Mouse (Mus musculus) spleen, adult 12 weeks (tissue): ENCODE data around the gene Pum1.
"Not testable (repeated sequence)": the region's sequence is repeated elsewhere in the genome, so short reads cannot be mapped to it uniquely, and the experiment has no call there.

Source experiments
- DNase-seq: peaks from one replicate; pipeline ENCODE4 v3.0.0; 2022; ENCODE audit warnings: low spot score

The Pum1 gene

DNA sequence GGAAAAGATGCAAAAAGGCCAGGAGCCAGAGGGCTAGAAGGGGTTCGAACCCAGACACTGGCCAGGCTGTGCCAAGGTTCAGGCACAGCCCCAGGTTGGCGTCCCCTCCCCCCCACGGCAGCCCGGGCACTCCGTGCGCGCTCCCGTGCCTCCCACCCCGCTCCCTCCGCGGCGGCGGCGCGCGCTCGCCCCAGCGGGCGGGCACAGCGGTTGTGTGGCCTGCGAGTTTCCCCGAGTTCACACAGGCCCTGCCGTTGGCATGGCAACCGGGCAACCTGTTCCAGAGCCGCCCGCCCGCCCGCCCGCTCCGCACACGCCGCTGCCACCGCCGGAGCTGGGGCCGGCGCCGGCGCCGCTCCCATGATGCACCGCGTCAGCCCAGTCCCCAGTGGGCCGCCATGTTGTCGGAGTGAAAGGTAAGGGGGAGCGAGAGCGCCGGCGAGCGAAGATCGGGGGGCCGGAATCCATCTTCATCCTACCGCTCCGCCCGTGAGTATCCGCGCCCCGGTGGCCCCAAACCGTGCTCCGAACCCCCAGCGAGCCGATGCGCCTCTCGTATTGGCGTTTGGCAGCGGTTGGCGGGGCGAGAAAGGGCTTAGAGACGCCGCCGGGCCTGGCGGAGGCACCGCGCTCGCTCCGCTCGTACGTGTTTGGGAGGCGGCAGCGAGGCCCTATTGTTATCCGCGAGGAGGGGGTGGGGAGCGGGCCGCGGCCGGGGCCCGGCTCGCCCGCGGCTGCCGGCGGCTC, at the start of gene Pum1:
Gene Pum1, plus strand, starts transcription at position 343 of the 747 bp plus-strand sequence.
- DNase-seq: peak; percentile 80

DNA sequence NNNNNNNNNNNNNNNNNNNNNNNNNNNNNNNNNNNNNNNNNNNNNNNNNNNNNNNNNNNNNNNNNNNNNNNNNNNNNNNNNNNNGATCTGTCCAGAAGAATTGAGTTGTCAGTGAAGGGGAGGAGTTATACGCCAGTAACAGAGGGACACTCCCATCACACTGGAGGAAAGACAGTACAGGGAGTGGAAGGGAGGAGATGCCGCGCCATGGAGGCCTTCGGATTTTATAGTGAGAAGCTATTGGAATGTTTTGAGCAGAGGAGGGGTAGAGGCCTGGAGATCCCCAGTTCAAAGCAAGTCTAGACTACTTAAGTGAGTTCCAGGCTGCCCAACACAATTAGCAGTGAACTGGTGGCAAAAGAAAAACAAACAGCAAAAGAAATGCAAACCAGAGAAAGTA, 33.7 kb upstream of the Pum1 start:
- DNase-seq: no peak

DNA sequence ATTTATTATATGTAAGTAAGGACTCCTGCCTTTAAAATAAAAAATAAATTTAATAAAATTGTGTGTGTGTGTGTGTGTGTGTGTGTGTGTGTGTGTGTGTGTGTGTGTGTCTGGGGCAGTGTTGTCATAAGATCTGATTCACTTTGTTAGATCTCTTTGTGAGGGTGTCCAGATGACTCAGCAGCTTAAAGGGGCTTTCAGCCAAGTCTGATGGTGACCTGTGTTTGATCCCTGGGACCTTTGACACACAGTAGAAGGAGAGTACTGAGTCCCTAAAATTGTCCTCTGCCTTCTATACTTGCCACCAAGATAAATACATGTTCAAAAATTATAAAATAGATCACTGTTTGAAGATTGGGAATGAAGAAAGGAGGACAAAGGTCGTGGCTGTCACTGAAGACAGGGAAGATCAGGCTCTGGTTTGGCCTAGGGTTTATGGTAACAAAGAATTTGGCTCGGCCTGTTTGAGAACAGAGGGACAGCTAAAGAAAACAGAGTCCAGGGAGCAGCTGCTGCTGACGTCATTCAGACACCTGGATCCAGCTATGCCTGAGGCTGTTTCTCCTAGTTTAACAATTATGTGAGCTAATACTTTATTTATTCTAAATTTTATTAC, 32.8 kb upstream of the Pum1 start:
- DNase-seq: no peak

GRCm38 (mm10) chr4:130635076-130635475, 28.0 kb upstream of the Pum1 start:
- DNase-seq: not testable (repeated sequence)

- DNase-seq: no peak
These were observed 26.4 kb upstream of the Pum1 start for GRCm38 (mm10) chr4:130636761-130637160.

DNA sequence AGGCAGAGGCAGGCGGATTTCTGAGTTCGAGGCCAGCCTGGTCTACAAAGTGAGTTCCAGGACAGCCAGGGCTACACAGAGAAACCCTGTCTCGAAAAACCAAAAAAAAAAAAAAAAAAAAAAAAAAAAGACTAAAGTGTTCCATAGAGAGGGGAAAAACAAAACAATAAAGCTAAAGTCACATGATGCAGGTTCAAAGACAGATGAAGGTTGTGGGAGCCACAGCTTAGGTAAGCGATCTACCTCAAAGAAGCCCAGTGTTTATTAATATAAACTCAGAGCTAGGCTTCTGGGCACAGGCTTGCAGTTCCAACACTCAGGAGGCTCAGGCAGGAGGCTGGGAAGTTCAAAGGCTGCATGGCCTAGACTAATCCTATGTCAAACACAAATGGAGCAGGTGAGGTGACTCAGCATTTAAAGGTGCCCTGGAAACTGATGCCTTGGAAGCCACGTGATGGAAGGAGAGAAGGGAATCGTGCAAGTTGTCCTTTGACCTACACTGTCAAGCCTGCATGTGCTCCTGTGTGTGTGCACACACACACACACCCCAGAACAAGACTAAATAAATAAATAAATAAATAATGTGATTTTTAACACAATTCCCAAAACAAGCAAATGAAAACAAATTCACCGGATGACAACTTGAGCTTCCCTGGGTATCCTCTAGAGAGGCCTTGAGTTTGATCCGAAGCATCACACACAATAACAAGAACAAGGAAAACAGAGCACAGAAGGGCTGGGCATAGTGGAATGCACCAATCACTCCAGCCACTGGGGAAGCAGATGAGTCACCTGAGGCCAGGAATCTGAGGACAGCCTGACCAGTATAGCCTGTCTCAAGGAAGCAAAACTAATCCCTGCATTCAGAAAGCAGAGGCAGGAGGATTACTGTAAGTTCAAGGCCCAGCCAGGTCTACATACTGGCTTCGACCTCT, 25.4 kb upstream of the Pum1 start:
- no peak for DNase-seq

DNA sequence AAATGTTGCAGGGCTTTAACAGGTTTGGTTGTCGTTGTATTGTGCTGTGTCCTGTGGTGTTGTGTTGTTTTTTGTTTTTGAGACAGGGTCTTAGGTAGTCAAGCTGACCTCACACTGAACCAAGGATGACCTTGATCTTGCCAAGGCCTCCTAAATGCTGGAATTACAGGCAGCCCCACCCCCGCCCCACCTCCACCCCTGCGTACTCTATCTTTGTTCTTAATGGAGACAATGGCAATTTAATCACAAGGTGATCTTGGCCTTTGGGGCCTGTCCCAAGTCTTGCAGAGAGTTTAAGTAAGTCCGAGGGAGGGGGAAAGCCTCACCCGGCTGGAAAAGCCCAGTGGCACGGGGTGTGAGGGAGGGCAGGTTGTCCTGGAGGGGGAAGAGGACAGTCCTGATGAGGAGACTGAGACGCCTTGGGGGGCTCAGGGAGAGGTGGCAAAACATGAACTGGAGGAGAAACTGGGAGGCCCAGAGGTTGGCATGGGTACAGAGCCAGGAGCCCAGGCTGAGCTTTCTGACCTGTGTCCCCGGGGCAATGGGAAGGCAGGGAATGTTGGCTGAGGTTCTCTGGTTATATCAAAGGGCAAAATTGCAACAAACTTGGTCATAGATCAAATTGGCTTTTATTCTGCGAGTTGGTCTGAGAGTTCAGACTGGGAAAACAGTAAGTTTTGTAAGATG, 22.9 kb upstream of the Pum1 start:
- DNase-seq: no peak

GRCm38 (mm10) chr4:130642468-130642867, 20.7 kb upstream of the Pum1 start:
- no peak for DNase-seq

- DNase-seq: no peak
These were observed 17.7 kb upstream of the Pum1 start for GRCm38 (mm10) chr4:130645426-130645825.

GRCm38 (mm10) chr4:130651286-130651685, 11.8 kb upstream of the Pum1 start:
- no peak for DNase-seq

DNA sequence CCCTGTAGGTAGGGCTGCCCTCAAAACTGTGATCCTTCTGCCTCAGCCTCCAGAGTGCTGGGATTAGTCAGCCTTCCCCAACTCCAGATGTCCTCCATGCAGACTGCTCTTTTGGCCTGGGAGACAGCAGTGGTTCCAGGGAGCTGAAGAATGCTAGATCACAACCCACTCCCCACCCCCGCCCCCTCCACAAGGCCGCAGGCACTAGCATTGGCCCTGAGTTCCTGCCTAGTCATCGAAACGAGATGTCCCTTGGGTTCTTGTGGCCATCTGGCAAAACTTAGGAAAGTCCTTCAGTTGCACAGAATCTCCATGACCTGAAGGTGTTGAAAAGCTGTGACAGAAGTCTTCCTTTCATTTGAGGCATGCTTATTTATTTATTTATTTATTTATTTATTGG, 10.6 kb upstream of the Pum1 start:
- DNase-seq: no peak

DNA sequence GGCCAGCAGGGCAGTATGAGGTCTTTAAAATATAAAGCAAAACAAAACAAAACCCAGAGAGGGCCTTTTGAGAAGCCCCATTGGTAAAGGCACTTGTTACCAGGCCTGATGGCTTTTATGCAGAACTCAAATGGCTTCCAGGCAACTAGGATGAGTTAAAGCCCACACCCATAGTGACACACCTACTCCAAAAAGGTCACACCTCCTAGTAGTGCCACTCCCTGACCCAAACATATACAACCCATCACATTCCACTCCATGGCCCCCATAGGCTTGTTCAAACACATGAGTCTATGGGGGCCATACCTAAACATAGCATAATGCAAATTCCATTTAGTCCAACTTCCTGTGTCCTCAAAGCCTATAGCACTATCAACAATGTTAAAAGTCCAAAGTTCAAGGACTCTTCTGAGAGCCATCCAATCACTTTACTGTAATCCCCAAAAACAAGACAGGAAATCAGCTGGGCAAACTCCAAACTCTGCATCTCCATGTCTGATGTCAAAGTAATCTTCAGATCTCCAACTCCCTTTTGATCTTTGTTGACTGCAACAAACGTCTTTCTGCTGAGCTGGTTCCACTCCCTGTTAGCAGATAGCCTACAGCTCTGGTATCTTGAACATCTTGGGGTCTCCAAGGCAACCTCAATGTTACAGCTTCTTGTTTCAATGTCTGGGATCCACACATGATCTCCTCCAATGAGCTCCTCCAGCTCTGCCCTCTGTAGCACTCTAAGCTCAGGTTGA, 5.1 kb upstream of the Pum1 start:
- no peak for DNase-seq

GRCm38 (mm10) chr4:130659470-130659869, 3.7 kb upstream of the Pum1 start:
- no peak for DNase-seq

- no peak for DNase-seq
These were observed 3.0 kb upstream of the Pum1 start for GRCm38 (mm10) chr4:130660106-130660505.

GRCm38 (mm10) chr4:130661151-130661550, 2.0 kb upstream of the Pum1 start:
- DNase-seq: no peak

DNA sequence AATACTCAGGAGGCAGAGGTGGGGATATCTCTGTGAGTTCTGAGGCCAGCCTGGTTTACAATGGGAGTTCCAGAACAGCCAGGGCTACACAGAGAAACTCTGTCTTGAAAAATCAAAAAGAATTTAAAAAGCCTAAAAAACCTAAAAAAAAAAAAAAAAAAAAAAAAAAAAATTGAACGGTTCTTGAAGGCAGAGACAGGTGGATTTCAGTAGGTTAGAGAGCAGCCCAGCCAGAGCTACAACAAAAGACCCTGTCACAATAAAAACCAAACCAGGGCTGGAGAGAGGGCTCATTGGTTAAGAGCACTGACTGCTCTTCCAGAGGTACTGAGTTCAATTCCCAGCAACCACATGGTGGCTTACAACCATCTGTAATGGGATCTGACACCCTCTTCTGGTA, 816 bp upstream of the Pum1 start:
- DNase-seq: not testable (repeated sequence)

- DNase-seq: peak; percentile 26
These were observed 785 bp downstream of the Pum1 start for GRCm38 (mm10) chr4:130663810-130664401.

DNA sequence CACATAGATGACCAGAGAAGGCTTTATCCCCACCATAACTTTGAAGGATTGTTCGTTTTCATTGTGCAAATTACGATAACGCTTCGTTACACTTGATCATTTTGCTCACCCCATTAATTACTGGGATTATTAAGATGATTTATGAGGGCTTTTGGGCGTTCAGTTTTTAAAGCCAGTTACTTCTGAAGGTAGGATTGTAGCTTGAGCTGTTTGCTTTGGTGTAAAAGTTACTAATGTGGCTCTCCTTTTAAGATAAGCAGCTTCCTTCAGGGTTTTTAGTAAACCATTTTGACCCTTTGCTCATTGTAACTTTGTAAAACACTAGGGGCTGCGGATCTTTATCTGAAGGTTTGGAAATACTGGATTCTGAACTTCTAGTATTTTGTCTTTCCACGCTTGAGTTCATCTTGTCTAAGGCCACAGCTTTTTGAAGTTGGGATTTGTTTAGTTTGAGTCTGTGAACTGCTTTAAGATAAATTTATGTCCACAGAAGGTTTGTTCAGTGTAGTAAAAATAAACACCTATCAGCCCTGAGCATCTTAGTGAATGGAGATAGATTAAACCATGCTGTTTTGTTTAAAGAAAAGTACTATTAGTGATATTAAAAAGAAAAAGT, 1.4 kb downstream of the Pum1 start:
- no peak for DNase-seq

- DNase-seq: no peak
These were observed 2.1 kb downstream of the Pum1 start for GRCm38 (mm10) chr4:130665176-130665575.

- DNase-seq: no peak
These were observed 4.6 kb downstream of the Pum1 start for GRCm38 (mm10) chr4:130667686-130668085.

GRCm38 (mm10) chr4:130668541-130668940, 5.4 kb downstream of the Pum1 start:
- no peak for DNase-seq
